Comparison of ENCODE assay signal across 9 mouse cellular contexts in the genomic region with DNA sequence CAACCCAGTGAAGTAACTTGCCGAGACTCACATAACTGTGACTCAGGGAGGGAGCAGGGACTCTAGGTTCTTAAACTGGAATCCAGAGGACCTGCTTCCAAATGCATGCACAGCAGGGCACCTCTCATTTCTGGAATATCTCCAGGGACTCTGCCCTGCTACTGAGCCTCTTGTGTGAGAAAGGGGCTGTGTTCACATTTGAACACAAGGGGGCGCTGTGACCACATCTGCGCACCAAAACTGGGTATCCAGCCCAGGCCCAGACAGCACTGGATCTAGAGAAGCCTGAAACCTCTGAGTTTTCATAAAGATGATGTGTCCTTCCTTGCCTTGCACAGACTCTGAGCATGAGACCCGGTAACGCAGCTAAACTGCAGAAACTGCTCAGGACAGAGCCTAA. TPM values are rescaled to one million over a fixed set of nuclear protein-coding genes. Genes with fewer than 3 reads are reported as not detected.
DNase-seq lines count a peak whose midpoint lies in the region; ATAC-seq and TF ChIP-seq lines count a peak whose summit lies in the region.
"Had no signal": no experiment of that assay in that cellular context is flagged by ENCODE, and none has a peak within 500 bp of the region (broad histone marks: within the 10 kb centered on the region; RNA-seq: fewer than 3 reads in every experiment).

No protein-coding gene starts in this region.

- H3K4me3 ChIP-seq in lung, adult 2 months (replicated peaks; ENCODE audit: extremely low read depth, low read depth, low read length): no peak overlapping the region

- peak; percentile 83 for TF ChIP-seq CTCF in brain, embryonic 14.5 days (IDR thresholded peaks at IDR 0.05; ENCODE audit: borderline replicate concordance, extremely low read depth, insufficient read depth, insufficient read length)
- peak; percentile 81 for TF ChIP-seq CTCF in lung, adult 2 months (IDR thresholded peaks at IDR 0.05; ENCODE audit: insufficient read depth, low read length)

- WGBS in lung, adult 2 months: 23% methylated on average over 5 of the region's 5 CpGs

- ATAC-seq in neutrophil, adult 5-6 weeks (ENCODE audit: extremely low read depth, insufficient number of reproducible peaks, low FRiP score, poor library complexity, severe bottlenecking): peak; percentile 69; the same call in 1 of the 2 replicates
- ATAC-seq in erythroblast, adult 5-6 weeks (replicated peaks; ENCODE audit: low FRiP score, poor library complexity, severe bottlenecking): no peak

- TF ChIP-seq POLR2A in brain, embryonic 14.5 days (IDR thresholded peaks at IDR 0.05; ENCODE audit: borderline replicate concordance, extremely low read depth, insufficient read depth, insufficient read length, poor library complexity, severe bottlenecking): no peak
- TF ChIP-seq POLR2A in lung, adult 2 months (IDR thresholded peaks at IDR 0.05; ENCODE audit: borderline replicate concordance, extremely low read depth, low read depth, low read length): no peak

- H3K4me1 ChIP-seq in lung, adult 2 months (ENCODE audit: control insufficient read depth, insufficient read depth, low read length): peaks cover 6% of the 10 kb centered on the region; the same call in 1 of the 2 replicates

- peak; percentile 65 for DNase-seq in urinary bladder, postnatal 14 days (ENCODE audit: low spot score)
- no peak for DNase-seq in urinary bladder, adult 2 months (ENCODE audit: low spot score)
- DNase-seq in brain, embryonic 14.5 days (ENCODE audit: low read depth): peak; percentile 57
- peak; percentile 50 to 65 for DNase-seq in frontal cortex, postnatal 25 days (ENCODE audit: low spot score in 2 of 2)
- peak; percentile 77 for DNase-seq in kidney, postnatal 10 days
- DNase-seq in lung, adult 2 months: peak; percentile 63

RNA-seq across cellular contexts. Expression of a gene that starts 9.1 kb away (rescaled TPM):
- polyA plus RNA-seq in urinary bladder, adult 2 months (2012; rRNA removed): 9.7 and 10.2 TPM in 2 replicates
- 25.4 and 27.8 TPM in 2 replicates for polyA plus RNA-seq in brain, embryonic 14.5 days (2012; rRNA removed)
- polyA plus RNA-seq in lung, adult 2 months (2012; rRNA removed): 9.8 and 11.5 TPM in 2 replicates
- total RNA-seq in neutrophil, adult 5-6 weeks (2017): 1.9 and 2.8 TPM in 2 replicates
- 1.0 TPM in 1 of 2 replicates, not detected in the other for total RNA-seq in erythroblast, adult 5-6 weeks (2015; ENCODE audit: low replicate concordance)
- total RNA-seq in erythroblast, adult 5-6 weeks (2017; ENCODE audit: low replicate concordance): 0.42 and 1.6 TPM in 2 replicates

RNA-seq across cellular contexts. Expression of a gene that starts 9.3 kb away (rescaled TPM):
- 0.06 and 0.07 TPM in 2 replicates for polyA plus RNA-seq in urinary bladder, adult 2 months (2012; rRNA removed)
- polyA plus RNA-seq in brain, embryonic 14.5 days (2012; rRNA removed): 0.11 and 0.16 TPM in 2 replicates
- polyA plus RNA-seq in lung, adult 2 months (2012; rRNA removed): 2.2 and 56.2 TPM in 2 replicates
- not detected in 2 replicates for total RNA-seq in neutrophil, adult 5-6 weeks (2017)
- total RNA-seq in erythroblast, adult 5-6 weeks (2015; ENCODE audit: low replicate concordance): not detected in 2 replicates
- total RNA-seq in erythroblast, adult 5-6 weeks (2017; ENCODE audit: low replicate concordance): not detected in 2 replicates
- total RNA-seq: gastrocnemius, postnatal 4 days had no signal

RNA-seq across cellular contexts. Expression of a gene that starts 21.0 kb away (rescaled TPM):
- 1.4 and 2.3 TPM in 2 replicates for polyA plus RNA-seq in urinary bladder, adult 2 months (2012; rRNA removed)
- 0.19 and 0.27 TPM in 2 replicates for polyA plus RNA-seq in brain, embryonic 14.5 days (2012; rRNA removed)
- polyA plus RNA-seq in lung, adult 2 months (2012; rRNA removed): 4.8 and 7.0 TPM in 2 replicates
- total RNA-seq in neutrophil, adult 5-6 weeks (2017): 135 and 136 TPM in 2 replicates
- total RNA-seq in erythroblast, adult 5-6 weeks (2015; ENCODE audit: low replicate concordance): 4.0 and 8.8 TPM in 2 replicates
- 5.5 and 6.4 TPM in 2 replicates for total RNA-seq in erythroblast, adult 5-6 weeks (2017; ENCODE audit: low replicate concordance)

RNA-seq across cellular contexts. Expression of a gene that starts 31.4 kb away (rescaled TPM):
- polyA plus RNA-seq in urinary bladder, adult 2 months (2012; rRNA removed): 0.36 and 0.83 TPM in 2 replicates
- 0.04 and 0.14 TPM in 2 replicates for polyA plus RNA-seq in brain, embryonic 14.5 days (2012; rRNA removed)
- 8.4 and 35.6 TPM in 2 replicates for polyA plus RNA-seq in lung, adult 2 months (2012; rRNA removed)
- not detected in 2 replicates for total RNA-seq in neutrophil, adult 5-6 weeks (2017)
- not detected in 2 replicates for total RNA-seq in erythroblast, adult 5-6 weeks (2015; ENCODE audit: low replicate concordance)
- not detected in 2 replicates for total RNA-seq in erythroblast, adult 5-6 weeks (2017; ENCODE audit: low replicate concordance)
- total RNA-seq: gastrocnemius, postnatal 4 days had no signal

RNA-seq across cellular contexts. Expression of a gene that starts 46.5 kb away (rescaled TPM):
- polyA plus RNA-seq in urinary bladder, adult 2 months (2012; rRNA removed): not detected in 2 replicates
- polyA plus RNA-seq in brain, embryonic 14.5 days (2012; rRNA removed): 0.05 TPM in 1 of 2 replicates, not detected in the other
- not detected in 2 replicates for polyA plus RNA-seq in lung, adult 2 months (2012; rRNA removed)
- total RNA-seq in neutrophil, adult 5-6 weeks (2017): 1.0 TPM in 1 of 2 replicates, not detected in the other
- not detected in 2 replicates for total RNA-seq in erythroblast, adult 5-6 weeks (2015; ENCODE audit: low replicate concordance)
- total RNA-seq in erythroblast, adult 5-6 weeks (2017; ENCODE audit: low replicate concordance): not detected in 2 replicates
- total RNA-seq: gastrocnemius, postnatal 4 days had no signal
